Mouse (Mus musculus) activated CD4-positive, CD25-positive, alpha-beta regulatory T cell (primary cell): ENCODE data around the gene Efcab12. TPM values are rescaled to one million over a fixed set of nuclear protein-coding genes. Genes with fewer than 3 reads are reported as not detected.

Experiments
- polyA plus RNA-seq, 2 experiments: library from polyadenylated mRNA; unstranded; fragments of 100-300 nt; shearing (Covaris generic); gene quantifications; one replicate each; pipeline ENCODE4 v1.2.1; 2017

Gene Efcab12
- 1 to 10 TPM in 1 of 2 experiments, under 1 TPM in 1; 0.09 to 1.3 TPM for polyA plus RNA-seq

GRCm38 (mm10) chr6:115838161-115838597, at the start of gene Efcab12:
Gene Efcab12 (minus strand): TSS chr6:115838412.

GRCm38 (mm10) chr6:115853091-115853813, 15.0 kb upstream of the Efcab12 start, which contains the start of the genes Mbd4 and Ift122:
Gene Mbd4 (minus strand): TSS chr6:115853371.
Gene Ift122 (plus strand): TSS chr6:115853470.

GRCm38 (mm10) chr6:115808488-115809231, 29.6 kb downstream of the Efcab12 start, which contains the start of gene Rpl32:
Gene Rpl32 (minus strand): TSS chr6:115808747.

GRCm38 (mm10) chr6:115774501-115774921, 63.7 kb downstream of the Efcab12 start, which contains the start of gene Cand2:
Gene Cand2 (plus strand): TSS chr6:115774538.

GRCm38 (mm10) chr6:115761995-115762756, 76.0 kb downstream of the Efcab12 start, which contains the start of gene Tmem40:
Gene Tmem40 (minus strand): TSS chr6:115762410.

Other genes starting within 250 kb of the Efcab12 start
- gene Mkrn2os, start 245.8 kb downstream of the Efcab12 start, polyA plus RNA-seq, result under 1 TPM; 0.09 to 0.33 TPM
- 10 to 100 TPM; 29.1 to 37.1 TPM for gene Mkrn2, start 236.5 kb downstream of the Efcab12 start, polyA plus RNA-seq
- gene Raf1, start 161.8 kb downstream of the Efcab12 start, polyA plus RNA-seq, result 100 to 1,000 TPM; 100 to 102 TPM
- not detected for gene Tmem40, start 76.0 kb downstream of the Efcab12 start, polyA plus RNA-seq
- 1 to 10 TPM; 5.5 to 5.9 TPM for gene Cand2, start 63.9 kb downstream of the Efcab12 start, polyA plus RNA-seq
- gene Rpl32, start 29.7 kb downstream of the Efcab12 start, polyA plus RNA-seq, result 1,000 to 10,000 TPM; 2,529 to 4,590 TPM
- gene Mbd4, start 15.0 kb upstream of the Efcab12 start, polyA plus RNA-seq, result 10 to 100 TPM in 1 of 2 experiments, 1 to 10 TPM in 1; 7.4 to 10.8 TPM
- 1 to 10 TPM; 2.0 to 2.2 TPM for gene Ift122, start 15.1 kb upstream of the Efcab12 start, polyA plus RNA-seq
- under 1 TPM in 1 of 2 experiments, not detected in 1; 0.24 TPM for gene Rho, start 93.3 kb upstream of the Efcab12 start, polyA plus RNA-seq
- under 1 TPM; 0.45 to 0.91 TPM for gene H1foo, start 106.5 kb upstream of the Efcab12 start, polyA plus RNA-seq
- 10 to 100 TPM in 1 of 2 experiments, 1 to 10 TPM in 1; 2.9 to 10.3 TPM for gene Plxnd1, start 156.6 kb upstream of the Efcab12 start, polyA plus RNA-seq